Mouse (Mus musculus): ENCODE data around the gene Slc44a1.
A peak's percentile ranks its signal among the peaks of the same experiment; 100 is the strongest.

The Slc44a1 gene

GRCm38 (mm10) chr4:53474109-53474508 is 33.9 kb downstream of the Slc44a1 start:
- no peak for DNase-seq

- no peak for DNase-seq
These were observed 35.2 kb downstream of the Slc44a1 start for GRCm38 (mm10) chr4:53475230-53475952.

- DNase-seq, result no peak
These were observed 38.4 kb downstream of the Slc44a1 start for GRCm38 (mm10) chr4:53478644-53479043.

DNA sequence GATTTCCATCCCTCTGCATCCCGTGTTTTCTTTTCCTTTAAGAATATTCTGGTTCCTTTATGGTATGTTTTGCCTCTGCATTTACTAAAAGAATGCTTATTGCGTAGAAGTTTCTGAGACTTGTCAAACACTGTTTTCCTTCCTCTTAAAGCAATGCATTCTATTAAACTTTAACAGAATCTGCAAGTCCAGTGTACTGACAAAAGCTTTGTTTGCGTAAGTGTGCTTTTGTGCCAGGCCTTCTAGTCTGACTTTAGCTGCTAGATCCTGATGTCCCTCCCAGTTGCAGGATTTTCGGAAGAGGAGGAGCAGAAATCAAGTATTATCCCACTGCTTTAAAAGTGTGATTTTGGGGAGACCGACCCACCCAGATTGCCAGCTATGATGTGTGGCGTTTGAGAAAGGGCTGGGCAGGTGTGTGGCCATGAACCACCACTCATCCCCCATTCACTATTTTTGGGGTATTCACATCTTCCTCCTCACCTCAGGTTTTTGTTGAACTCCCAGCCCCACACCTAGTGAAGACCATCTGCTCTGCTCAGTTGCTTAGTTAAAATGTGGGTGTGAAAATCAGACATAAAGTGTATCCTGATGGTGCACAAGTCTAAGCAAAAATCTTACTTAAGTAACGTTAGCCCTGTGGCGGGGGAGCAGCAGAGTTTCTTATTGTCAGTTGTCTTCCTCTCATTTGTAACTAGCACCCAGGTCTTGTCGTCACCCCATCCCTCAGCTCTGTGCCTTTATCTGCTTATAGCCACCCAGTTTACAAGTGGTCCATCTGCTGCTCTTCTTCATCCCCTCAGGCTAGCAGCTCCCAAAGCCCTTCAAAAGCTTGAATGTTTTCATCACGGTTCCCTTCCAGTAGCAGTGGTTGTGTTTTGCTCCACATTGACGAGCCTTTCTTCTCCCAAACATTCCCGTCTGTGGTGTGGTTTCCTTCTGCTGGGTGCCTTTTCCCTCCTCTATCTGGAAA is 47.3 kb downstream of the Slc44a1 start:
- no peak for DNase-seq

DNA sequence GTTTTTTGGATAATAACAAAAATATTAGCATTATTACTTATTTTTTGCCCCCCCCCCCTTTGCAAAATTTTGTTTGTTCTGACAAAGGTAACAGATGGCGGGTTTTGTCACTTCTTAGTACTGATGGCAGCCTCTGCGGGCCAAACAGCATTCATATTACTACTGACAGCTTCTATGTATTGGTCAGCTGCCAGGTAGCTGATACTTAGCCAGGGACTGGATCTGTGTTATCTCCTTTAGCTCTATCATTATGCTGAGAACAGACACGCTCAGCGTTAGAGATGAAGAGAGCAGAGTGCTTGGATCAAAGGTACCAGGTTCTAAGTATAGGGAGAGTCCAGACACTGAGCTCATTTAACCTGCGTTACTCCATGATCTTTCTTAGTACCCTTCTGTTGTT is 48.6 kb downstream of the Slc44a1 start:
- DNase-seq, result no peak

GRCm38 (mm10) chr4:53490371-53490770 is 50.2 kb downstream of the Slc44a1 start:
- DNase-seq, result no peak

DNA sequence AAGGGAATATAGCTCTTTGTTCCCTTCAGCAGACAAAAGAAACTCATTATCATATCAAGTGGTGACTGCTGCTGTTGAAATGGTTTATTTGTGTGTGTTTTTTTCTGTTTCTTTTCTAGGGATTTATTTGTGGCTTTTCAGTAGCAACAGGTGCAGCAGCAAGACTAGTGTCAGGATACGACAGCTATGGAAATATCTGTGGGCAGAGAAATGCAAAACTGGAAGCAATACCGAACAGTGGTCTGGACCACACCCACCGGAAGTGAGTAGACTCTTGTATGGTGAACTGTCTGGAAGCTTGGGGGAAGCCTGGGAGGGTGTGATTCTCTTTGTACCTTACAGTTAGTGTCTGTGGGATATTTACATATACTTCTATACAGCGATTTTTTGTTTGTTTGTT is 51.1 kb downstream of the Slc44a1 start:
- peak in 1 of 2 experiments; percentile 37 for DNase-seq

- no peak for DNase-seq
These were observed 55.4 kb downstream of the Slc44a1 start for GRCm38 (mm10) chr4:53495646-53496045.

DNA sequence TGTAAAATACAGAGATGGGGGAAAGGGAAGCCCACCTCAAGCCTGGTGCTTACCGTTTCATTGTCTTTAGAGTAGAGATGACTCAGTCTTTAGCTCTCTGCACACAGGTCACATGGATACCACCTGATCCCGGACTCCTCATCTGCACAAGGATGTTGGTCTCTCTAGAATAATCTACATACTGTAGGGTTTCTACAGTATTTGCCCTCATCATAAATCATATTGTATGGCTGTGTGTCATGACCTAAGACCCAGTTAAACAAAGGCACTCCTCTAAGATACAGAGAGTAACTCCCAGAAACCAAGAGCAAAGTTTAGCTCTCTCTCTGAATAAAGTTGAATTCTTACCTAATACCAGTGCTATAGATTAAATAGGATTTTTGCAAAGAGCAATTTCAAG is 62.6 kb downstream of the Slc44a1 start:
- no peak for DNase-seq

GRCm38 (mm10) chr4:53512131-53512916 is 72.1 kb downstream of the Slc44a1 start:
- peak; percentile 27 to 33 for DNase-seq

DNA sequence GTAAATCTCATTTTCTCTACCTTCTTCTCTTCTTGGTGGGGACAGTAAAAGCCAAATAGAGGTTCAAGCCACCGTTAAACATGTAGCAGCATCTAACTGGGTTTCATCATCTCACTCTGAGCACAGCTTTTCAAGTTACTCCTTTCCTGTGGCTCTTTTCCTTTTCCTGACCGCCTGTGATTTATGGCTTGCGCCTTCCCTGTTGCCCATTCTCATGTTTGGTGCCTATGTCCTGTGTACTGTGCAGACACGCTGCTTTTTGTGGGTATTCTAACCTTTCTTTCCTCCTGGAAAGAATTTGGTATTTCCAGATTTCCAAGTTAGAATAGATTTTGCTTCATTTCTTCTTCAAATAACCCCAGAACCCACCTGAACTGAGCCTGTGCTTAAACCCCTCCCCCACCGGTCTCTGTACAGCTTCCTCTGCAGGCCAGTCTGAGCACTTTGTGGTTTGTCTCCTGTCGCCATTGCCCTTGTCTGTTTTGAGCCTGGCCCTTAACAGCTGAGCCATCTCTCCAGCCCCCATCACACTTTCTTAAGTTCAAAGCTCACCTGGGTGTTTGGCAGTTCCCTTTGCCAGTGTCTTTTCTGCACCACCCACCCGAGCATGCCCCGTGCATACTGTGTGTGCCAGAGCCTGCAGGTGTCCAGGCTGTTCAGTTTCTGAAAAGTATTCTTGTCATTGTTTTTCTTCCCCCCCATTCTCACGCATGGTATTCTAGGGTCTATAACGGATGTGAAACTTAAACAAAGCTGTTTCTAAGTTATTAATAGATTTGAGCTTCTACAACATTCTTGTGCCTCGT is 73.3 kb downstream of the Slc44a1 start:
- peak; percentile 12 to 28 for DNase-seq

DNA sequence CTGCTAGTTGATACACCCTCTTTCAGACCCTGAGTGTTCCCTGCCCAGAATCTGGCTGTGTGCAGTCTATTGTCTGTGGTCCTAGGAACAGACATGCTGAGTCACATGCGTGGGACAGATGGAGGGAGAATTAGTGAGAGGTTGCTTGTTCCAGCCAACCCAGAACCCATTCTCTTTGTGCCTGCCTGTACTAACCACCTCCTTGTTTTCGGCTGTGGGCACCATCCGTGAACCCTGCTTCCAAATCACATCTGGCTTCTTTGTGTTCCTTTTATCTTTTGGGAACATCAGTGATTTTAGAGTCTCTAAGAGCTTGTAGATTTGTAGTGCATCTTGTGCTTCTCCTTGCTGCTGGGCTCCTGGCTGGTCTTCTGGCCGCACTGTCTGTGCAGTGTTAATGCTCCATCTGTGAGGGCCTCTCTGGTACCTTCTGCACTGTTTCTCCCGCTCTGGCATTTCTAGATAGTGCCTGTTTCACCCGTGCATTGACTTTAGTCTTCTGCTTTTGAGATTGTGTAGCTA is 75.9 kb downstream of the Slc44a1 start:
- DNase-seq, result no peak

DNA sequence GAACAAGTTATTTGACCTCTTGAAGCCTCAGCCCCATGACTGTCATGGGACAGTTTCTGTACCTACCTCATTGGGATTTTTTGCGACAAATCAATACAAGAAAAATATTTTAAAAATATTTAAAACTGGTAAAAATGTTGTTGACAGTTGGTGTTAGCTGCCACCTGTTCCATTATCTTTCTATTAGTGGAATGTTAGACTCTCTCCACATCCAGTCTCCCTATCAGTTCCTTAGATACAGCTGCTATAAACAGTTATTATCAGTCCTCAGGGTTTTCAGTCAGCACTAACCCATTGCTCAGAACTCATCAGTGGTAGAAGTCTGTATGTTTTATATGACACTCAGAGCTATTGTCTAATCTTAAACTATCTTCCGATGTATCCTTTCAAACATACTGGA is 79.2 kb downstream of the Slc44a1 start:
- no peak for DNase-seq

DNA sequence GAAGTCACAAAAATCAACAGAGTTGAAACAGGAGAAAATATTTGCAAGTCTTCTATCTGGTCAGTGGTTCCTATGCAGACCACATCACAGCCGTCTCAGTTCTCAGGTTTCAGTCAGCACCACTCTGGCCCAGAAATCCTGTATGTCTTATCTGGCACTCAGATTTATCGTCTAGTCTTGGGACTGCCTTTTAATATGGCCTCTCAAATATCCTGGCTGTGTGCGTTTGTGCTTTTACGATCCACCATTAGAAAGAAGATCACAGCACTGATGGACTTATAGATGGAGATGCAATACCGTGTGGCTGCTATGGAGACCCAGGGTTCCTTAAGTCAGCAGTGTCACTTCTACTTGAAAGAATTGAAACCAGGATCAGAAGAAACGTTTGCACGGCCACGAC is 80.8 kb downstream of the Slc44a1 start:
- DNase-seq, result no peak

DNA sequence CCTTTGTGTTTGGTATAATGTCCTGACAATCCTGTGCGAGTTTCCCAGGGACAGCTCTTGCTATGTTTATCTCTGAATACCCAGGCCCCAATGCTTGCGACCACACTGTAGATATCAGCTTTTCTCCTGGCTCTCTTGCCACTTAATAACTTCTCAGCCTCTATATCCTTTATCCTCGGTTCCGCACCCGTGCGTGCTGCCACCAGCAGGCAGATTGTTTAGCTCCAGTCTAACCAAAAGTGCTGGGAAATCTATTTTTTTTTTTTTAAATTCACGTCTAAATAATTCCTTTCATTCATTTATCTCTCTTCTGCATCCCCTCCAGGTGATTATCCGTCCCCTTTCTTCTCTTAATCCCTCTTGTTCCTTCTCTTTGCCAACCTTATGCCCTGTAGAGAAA is 82.4 kb downstream of the Slc44a1 start:
- DNase-seq, result no peak

DNA sequence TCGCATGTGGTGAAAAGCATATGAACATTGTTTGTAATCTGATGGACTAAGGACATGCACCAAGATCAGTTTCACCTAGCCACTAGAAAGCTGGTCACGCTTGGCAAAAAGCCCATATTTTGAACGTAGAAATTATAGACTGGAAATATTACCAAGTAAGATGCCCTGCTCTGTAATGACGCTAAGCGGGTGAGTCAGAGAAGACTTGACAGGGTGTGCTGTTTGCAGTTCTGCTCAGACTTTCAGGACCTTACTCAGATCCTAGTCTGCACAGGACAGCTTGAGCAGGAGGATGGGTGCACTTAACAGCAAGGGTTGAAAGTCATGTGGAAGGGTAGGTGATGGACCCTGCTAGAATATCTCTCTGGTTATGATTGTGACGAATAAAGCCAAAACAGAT is 85.3 kb downstream of the Slc44a1 start:
- no peak for DNase-seq

- no peak for DNase-seq
These were observed 85.8 kb downstream of the Slc44a1 start for GRCm38 (mm10) chr4:53525994-53526393.

DNA sequence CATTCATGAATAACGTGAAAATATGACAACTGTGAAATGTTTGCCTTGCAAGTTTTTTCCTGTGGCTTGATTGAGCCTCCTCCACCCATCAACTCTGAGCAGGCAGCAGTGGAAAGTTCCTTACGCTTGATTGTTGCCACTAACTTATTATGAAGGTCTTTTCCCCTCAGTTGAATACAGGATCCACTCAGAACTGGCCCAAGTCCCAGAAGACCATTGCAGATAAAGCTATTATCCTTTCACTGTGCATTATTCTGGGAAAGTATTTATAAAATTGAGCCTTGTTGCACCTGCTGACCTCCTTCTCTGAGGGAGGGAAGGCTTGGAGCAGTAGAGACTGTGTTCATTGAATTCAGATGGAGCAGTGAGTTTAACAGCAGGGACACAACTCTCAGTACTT is 86.2 kb downstream of the Slc44a1 start:
- DNase-seq, result no peak

DNA sequence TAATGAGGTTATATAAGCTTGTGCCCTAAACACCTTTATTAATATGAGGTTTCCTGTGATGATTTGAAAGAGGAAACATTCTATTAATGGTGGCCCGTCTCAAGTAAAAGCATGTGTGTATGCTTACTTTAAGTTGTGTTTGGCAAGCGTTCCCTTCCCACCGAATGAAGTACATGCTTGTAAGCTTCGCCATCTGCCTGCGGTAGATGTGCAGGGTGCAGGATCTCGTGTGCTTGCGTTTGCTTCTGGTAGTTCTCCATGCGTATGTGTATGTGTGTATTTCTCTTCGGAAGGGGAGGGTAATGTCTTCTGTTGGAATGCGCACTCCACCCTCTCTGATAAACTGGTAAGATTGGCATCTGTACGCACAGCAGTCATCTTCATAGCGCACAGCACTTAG is 95.6 kb downstream of the Slc44a1 start:
- no peak for DNase-seq

GRCm38 (mm10) chr4:53537101-53537500 is 96.9 kb downstream of the Slc44a1 start:
- DNase-seq, result no peak

- no peak for DNase-seq
These were observed 97.3 kb downstream of the Slc44a1 start for GRCm38 (mm10) chr4:53537539-53537938.

DNA sequence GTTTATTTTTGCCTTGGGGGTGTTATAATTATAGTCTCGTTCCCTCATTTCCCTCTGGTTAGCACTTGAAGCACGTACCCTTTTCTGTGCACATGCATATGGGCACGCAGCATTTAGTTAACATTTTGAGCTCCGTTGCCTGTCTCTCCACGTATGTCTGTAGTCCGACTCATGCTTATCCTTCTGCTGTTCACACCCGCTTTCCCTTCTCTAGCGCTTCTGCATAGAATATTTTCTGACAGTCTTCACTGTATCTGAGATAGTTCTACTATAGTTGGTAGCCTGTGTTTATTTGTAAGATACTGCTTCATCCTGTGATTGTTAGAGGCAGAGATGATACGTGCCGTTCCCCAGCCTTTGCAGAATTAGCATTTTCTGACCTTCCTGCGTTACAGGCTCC is 98.4 kb downstream of the Slc44a1 start:
- DNase-seq, result no peak

Data from lung, postnatal 4 days (tissue).